Mouse (Mus musculus) forebrain, embryonic 14.5 days (tissue): ENCODE measurements at regions not wholly inside any gene's neighbourhood (a gene's known extent, or its start where the extent isn't known, plus 50 kb on each side); places are given as distances from the start of the nearest gene placed in this dataset.

Experiments
- ATAC-seq: fragments of 200-750 bp; cut with Nextera tagmentation; 2 replicates; pipeline ENCODE4 v1.8.0; 2017; ENCODE audit warnings: mild to moderate bottlenecking, moderate library complexity
- DNase-seq: peaks from one replicate; pipeline ENCODE4 v3.0.0-alpha.2; 2015; ENCODE audit warnings: low spot score
- H3K27ac ChIP-seq: fragments of 300-500 bp; sonication (generic); 2 replicates; pipeline ENCODE4 v1.5.1; 2014; ENCODE audit warnings: low read depth, mild to moderate bottlenecking, control low read depth, low read length, moderate library complexity
- H3K27me3 ChIP-seq: fragments of 300-500 bp; sonication (generic); replicated peaks from 2 replicates; pipeline ENCODE4 v1.6.1; 2014; ENCODE audit warnings: low read length, control low read depth, mixed read lengths; ENCODE audit not compliant: control insufficient read depth, insufficient read depth
- H3K36me3 ChIP-seq: fragments of 300-500 bp; sonication (generic); 2 replicates; pipeline ENCODE4 v1.6.1; 2014; ENCODE audit warnings: low read length, control low read depth; ENCODE audit not compliant: control insufficient read depth, insufficient read depth
- H3K4me1 ChIP-seq: fragments of 300-500 bp; sonication (generic); 2 replicates; pipeline ENCODE4 v1.6.1; 2014; ENCODE audit warnings: antibody characterized with exemption, low read length, control low read depth; ENCODE audit not compliant: control insufficient read depth, insufficient read depth
- H3K4me2 ChIP-seq: fragments of 300-500 bp; sonication (generic); 2 replicates; pipeline ENCODE4 v1.6.1; 2014; ENCODE audit warnings: mild to moderate bottlenecking, control low read depth, low read length
- H3K4me3 ChIP-seq: fragments of 300-500 bp; sonication (generic); 2 replicates; pipeline ENCODE4 v1.5.1; 2014; ENCODE audit warnings: low read depth, low read length, control low read depth
- H3K9ac ChIP-seq: fragments of 300-500 bp; sonication (generic); 2 replicates; pipeline ENCODE4 v1.6.1; 2014; ENCODE audit warnings: mild to moderate bottlenecking, low read length, control low read depth, moderate library complexity
- H3K9me3 ChIP-seq: fragments of 300-500 bp; sonication (generic); replicated peaks from 2 replicates; pipeline ENCODE4 v1.6.1; 2016; ENCODE audit warnings: low read length, control low read depth, mixed read lengths; ENCODE audit not compliant: control insufficient read depth
- WGBS: fragments of 180-500 bp; shearing (Covaris S2); extraction: QIAGEN DNeasy Blood & Tissue Kit; methylation state at CpG from one replicate; pipeline ENCODE4 v1.1.7; 2014; 5-methylcytosine and 5-hydroxymethylcytosine counted together

GRCm38 (mm10) chr12:28150759-28151158 lies 401.4 kb downstream of the Dcdc2c start:
- 59% methylated on average over 4 of the region's 4 CpGs for WGBS
- Histone ChIP-seq H3K4me1 (no peaks in the 10 kb centered on the region), H3K27me3 (no peaks in the 10 kb centered on the region), H3K9me3 (no peaks in the 10 kb centered on the region), H3K4me3 (no peak overlapping the region), H3K36me3 (no peaks in the 10 kb centered on the region), H3K4me2 (no peak overlapping the region), H3K27ac (no peak overlapping the region), H3K9ac (no peak overlapping the region)
- ATAC-seq, result no peak
- DNase-seq, result peak; percentile 72

DNA sequence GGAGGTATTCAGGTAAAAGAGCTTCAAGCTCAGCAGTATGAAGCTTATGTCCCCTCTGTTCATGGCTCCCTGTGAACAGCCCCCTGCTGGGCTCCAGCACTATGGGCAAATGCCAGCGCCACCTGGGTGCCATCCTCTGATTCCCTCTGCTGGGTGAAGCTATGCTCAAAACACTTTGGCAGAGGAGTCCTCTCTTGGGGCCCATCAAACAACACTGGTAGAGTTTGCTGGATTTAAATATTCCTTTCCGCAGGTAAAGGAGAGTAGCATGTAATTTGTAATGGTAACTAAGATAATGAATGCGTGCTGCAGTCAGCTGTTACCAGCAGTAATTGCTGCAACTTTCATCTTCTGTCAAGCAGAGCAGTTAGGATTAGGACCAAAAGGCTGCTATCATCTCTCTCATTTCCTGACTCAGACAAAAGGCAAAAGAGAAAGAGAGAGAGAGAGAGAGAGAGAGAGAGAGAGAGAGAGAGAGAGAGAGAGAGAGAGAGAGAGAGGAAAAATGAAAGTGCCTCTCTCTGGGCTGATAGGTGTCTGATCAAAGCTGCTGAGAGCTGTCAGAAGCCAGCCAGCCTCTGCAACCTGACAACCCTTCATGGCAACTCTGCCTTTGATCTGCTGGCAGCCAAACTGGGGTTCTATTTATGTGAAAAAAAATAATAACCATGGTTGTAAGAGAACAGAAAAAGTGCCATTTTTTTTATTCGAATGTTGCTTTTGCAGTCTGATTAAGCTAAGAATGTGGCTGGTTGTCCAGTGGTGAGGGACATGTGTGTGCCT lies 416.2 kb downstream of the Dcdc2c start:
- ATAC-seq (no peak), DNase-seq (peak; percentile 55)
- H3K27me3 ChIP-seq, result no peaks in the 10 kb centered on the region
- peaks cover 3% of the 10 kb centered on the region; the same call in 1 of the 2 replicates for H3K4me1 ChIP-seq
- no peak overlapping the region for H3K9ac ChIP-seq
- H3K27ac ChIP-seq, result peak overlapping the region; percentile 18; the same call in 1 of the 2 replicates
- WGBS, result 66% methylated on average over 4 of the region's 4 CpGs
- H3K9me3 ChIP-seq, result no peaks in the 10 kb centered on the region
- H3K4me3 ChIP-seq, result no peak overlapping the region
- no peak overlapping the region for H3K4me2 ChIP-seq
- no peaks in the 10 kb centered on the region for H3K36me3 ChIP-seq

DNA sequence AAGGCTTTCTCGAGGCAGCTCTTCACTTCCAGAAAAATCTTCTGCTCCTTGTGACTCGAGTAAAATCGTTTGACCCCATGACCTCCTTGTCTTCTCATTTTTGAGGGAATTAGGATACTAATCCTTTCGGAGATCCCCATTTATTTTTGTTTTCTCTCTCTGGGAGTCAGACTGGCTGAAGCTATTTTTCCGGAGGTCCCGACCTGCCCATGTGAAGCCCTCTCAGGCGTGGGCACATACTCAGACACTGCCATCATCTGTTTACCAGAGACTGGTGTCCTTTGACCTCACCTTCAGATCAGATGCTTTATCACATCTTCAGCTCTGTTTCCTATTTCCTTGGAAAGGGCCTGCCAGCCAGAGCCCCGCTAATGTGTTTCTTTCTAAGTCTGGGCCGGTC lies 429.4 kb downstream of the Dcdc2c start:
- WGBS, result 60% methylated on average over 9 of the region's 9 CpGs
- H3K27me3 ChIP-seq, result no peaks in the 10 kb centered on the region

GRCm38 (mm10) chr12:28120106-28120505 lies 432.1 kb downstream of the Dcdc2c start:
- H3K4me1 ChIP-seq, result no peaks in the 10 kb centered on the region
- no peaks in the 10 kb centered on the region for H3K36me3 ChIP-seq
- ATAC-seq (no peak), DNase-seq (no peak)
- H3K27ac ChIP-seq, result no peak overlapping the region
- no peaks in the 10 kb centered on the region for H3K27me3 ChIP-seq
- H3K9me3 ChIP-seq, result no peaks in the 10 kb centered on the region
- H3K9ac ChIP-seq, result no peak overlapping the region
- H3K4me3 ChIP-seq, result no peak overlapping the region
- 73% methylated on average over 3 of the region's 3 CpGs for WGBS
- H3K4me2 ChIP-seq, result no peak overlapping the region

More for the DNA sequence above, 429.4 kb downstream of the Dcdc2c start:
- Histone ChIP-seq H3K4me3 (no peak overlapping the region), H3K4me1 (no peaks in the 10 kb centered on the region), H3K9ac (no peak overlapping the region), H3K9me3 (no peaks in the 10 kb centered on the region), H3K27ac (no peak overlapping the region), H3K4me2 (no peak overlapping the region), H3K36me3 (no peaks in the 10 kb centered on the region)
- ATAC-seq (no peak), DNase-seq (no peak)

DNA sequence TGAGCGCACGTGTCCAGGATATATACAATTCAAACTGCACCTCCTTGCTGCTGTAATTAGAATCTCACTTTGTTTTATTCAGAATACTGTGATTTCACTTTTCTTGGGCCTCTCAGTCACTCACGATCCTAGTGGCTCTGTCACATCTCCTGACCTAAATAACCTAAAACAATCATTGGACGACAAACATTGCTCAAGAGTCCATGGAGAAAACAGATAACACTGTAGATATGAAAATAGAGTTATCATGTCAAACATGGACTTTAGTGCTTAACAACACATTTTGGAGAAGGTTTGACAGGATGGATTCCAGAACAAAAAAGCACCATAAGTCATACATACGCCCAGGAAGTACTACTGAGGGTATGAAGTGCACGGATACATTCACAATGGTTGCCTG lies 461.5 kb downstream of the Dcdc2c start:
- H3K4me1 ChIP-seq, result no peaks in the 10 kb centered on the region
- H3K9me3 ChIP-seq, result no peaks in the 10 kb centered on the region
- no peaks in the 10 kb centered on the region for H3K27me3 ChIP-seq
- ATAC-seq (no peak), DNase-seq (no peak)
- no peak overlapping the region for H3K9ac ChIP-seq
- no peak overlapping the region for H3K4me2 ChIP-seq
- no peaks in the 10 kb centered on the region for H3K36me3 ChIP-seq
- no peak overlapping the region for H3K4me3 ChIP-seq
- 90% methylated on average over 6 of the region's 6 CpGs for WGBS
- no peak overlapping the region for H3K27ac ChIP-seq

DNA sequence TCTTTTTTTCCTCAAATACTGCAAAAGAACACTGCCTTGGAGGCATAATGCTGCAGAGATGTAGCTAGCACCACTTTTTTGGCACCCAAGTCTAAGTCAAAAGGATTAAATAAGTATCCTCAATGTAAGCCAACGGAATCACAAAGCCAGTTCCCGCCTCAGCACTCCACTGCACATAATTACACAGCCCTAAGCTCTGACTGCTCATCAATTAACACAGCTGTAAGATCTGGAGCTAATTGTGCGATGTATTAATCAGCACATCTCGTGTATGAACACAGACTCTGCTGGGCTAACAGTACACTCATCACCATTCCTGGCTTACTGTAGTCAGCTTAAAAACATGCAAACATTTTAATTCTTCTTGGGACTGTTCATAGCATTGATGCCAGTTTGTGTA lies 466.7 kb downstream of the Dcdc2c start:
- no peak overlapping the region for H3K4me3 ChIP-seq
- no peak overlapping the region for H3K4me2 ChIP-seq
- H3K36me3 ChIP-seq, result no peaks in the 10 kb centered on the region
- no peaks in the 10 kb centered on the region for H3K4me1 ChIP-seq
- ATAC-seq (peak; percentile 70), DNase-seq (peak; percentile 72)
- no peaks in the 10 kb centered on the region for H3K9me3 ChIP-seq
- H3K9ac ChIP-seq, result no peak overlapping the region
- 34% methylated on average over 4 of the region's 4 CpGs for WGBS
- no peaks in the 10 kb centered on the region for H3K27me3 ChIP-seq
- no peak overlapping the region for H3K27ac ChIP-seq

DNA sequence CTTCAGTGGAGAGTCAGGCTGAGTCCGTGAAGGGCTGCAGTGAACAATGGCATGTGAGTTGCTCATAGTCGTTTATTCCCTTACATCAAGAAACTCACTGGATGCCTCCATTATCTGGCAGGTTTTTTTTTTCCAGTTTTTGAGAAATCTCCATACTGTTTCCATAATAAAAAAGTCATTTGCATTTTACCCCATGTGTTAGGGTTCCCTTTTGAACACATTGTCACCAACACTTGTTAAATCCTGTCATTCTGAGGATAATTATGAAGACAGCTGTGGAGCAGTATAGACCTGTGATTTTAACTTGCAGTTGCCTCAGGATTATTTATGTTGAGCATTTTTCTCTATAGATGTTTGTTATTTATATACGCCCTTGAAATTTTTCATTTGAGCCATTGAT lies 475.6 kb downstream of the Dcdc2c start:
- H3K9ac ChIP-seq, result no peak overlapping the region
- 47% methylated on average over 3 of the region's 3 CpGs for WGBS
- no peak overlapping the region for H3K4me2 ChIP-seq
- DNase-seq, result peak; percentile 63
- no peaks in the 10 kb centered on the region for H3K36me3 ChIP-seq
- no peak overlapping the region for H3K4me3 ChIP-seq
- ATAC-seq, result no peak; the same call in 1 of the 2 replicates
- H3K9me3 ChIP-seq, result no peaks in the 10 kb centered on the region
- no peak overlapping the region for H3K27ac ChIP-seq
- H3K27me3 ChIP-seq, result no peaks in the 10 kb centered on the region
- no peaks in the 10 kb centered on the region for H3K4me1 ChIP-seq

- Histone ChIP-seq H3K27ac (no peak overlapping the region), H3K36me3 (no peaks in the 10 kb centered on the region), H3K4me1 (no peaks in the 10 kb centered on the region), H3K4me2 (no peak overlapping the region), H3K9ac (no peak overlapping the region), H3K4me3 (no peak overlapping the region), H3K27me3 (no peaks in the 10 kb centered on the region), H3K9me3 (no peaks in the 10 kb centered on the region)
- 51% methylated on average over 2 of the region's 2 CpGs for WGBS
- ATAC-seq (no peak), DNase-seq (no peak)
Measured at GRCm38 (mm10) chr12:28068584-28068983, 483.6 kb downstream of the Dcdc2c start.

DNA sequence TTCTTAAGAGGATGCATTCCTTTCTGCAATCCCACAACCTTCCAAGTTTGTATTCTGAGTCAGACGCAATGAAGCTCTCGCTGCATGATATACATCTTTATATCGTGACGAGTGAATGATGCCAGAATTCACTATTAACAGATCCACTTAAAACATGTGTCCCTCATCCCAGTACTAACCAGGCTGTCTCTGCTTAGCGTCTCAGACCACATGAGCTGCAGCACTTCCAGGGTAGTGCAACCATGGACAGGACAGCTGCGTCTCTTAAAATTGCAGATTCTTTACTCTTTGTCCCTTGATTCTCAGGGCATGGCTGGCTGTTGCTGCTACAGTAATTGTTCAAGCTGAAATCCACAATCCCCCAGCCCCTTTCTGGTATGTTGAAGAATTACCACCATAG lies 491.9 kb downstream of the Dcdc2c start:
- no peaks in the 10 kb centered on the region for H3K27me3 ChIP-seq
- H3K9me3 ChIP-seq, result no peaks in the 10 kb centered on the region
- H3K4me3 ChIP-seq, result no peak overlapping the region
- no peaks in the 10 kb centered on the region for H3K36me3 ChIP-seq
- DNase-seq, result no peak
- H3K4me1 ChIP-seq, result peaks cover 3% of the 10 kb centered on the region
- WGBS, result 68% methylated on average over 6 of the region's 6 CpGs
- H3K27ac ChIP-seq, result no peak overlapping the region
- H3K9ac ChIP-seq, result no peak overlapping the region
- no peak overlapping the region for H3K4me2 ChIP-seq
- no peak for ATAC-seq
